Mouse (Mus musculus) monocyte, adult 5-6 weeks (primary cell): ENCODE results near the gene Coa7. TPM values are rescaled to one million over a fixed set of nuclear protein-coding genes. Genes with fewer than 3 reads are reported as not detected.

Experiments used
- ATAC-seq: fragments of 153-309, 156-312 bp; replicated peaks from 2 replicates; pipeline ENCODE4 v1.8.0; 2017; ENCODE audit warnings: mild to moderate bottlenecking; ENCODE audit not compliant: low TSS enrichment, insufficient number of reproducible peaks, severe bottlenecking, poor library complexity, low FRiP score
- total RNA-seq: library from RNA; stranded (forward); fragments of 200-1000, 200-491, 200-594 nt; gene quantifications from 3 replicates; pipeline ENCODE4 v1.2.3, GENCODE M21; 2017

Coa7 gene
- total RNA-seq, 1 experiment from 2014 or later = 5.1 TPM

DNA sequence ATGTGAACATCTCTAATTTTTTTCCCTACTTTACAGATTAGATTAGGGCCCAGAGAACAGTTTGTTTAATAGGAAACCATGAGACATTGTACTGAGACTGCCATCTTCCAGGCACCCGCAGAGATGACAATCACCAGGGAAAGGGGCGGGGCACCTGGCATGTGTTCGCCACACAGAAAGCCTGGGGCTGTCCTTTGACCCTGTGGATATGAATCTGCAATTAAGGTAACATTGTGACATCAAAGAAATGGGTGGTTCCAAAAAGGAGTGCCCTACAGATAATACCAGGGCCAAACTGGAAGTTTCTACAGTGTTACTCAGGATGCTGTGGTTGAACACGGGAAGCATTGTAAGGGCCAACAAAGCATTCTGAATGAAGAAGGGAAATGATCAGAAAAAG is 42.5 kb downstream of the Coa7 start:
- no peak for ATAC-seq

DNA sequence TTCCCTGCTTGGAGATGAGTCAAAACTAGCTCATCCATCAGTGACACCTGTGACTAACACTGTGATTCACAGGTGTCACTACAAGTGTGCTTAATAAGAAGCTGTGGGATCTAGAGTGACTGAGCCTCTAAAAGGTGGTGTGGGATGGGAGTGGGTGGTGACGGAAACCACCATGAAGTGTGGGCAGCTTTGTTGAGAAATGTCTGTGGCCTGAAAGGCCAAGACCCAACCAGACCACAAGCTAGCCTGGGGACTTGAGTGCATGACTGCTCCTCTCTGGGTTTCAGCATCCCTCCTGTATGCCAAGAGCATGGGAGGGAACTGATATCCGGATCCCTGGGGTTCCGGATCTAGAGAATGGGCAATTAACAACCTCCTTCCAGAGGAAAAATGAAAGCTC is 43.5 kb downstream of the Coa7 start:
- peak; percentile 36; the same call in 1 of the 2 replicates for ATAC-seq

DNA sequence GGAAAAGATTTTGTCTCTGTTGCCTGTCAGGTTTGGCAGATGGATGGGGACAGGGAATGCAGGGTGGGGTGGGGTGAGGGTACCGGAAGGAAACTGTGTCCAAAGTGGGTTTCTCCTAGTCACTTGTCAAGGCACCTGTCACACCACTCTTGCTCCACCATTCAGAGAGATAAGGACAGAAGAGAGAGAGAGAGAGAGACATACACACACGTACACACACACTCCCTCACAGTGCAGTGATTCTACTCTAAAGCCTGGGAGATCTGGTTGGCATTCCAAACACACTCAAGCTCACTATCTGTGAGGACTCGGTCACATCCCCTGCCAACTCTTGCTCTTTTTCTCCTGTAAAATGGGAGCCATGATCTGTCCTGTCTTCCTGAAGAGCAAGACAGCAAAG is 44.2 kb downstream of the Coa7 start:
- no peak for ATAC-seq

DNA sequence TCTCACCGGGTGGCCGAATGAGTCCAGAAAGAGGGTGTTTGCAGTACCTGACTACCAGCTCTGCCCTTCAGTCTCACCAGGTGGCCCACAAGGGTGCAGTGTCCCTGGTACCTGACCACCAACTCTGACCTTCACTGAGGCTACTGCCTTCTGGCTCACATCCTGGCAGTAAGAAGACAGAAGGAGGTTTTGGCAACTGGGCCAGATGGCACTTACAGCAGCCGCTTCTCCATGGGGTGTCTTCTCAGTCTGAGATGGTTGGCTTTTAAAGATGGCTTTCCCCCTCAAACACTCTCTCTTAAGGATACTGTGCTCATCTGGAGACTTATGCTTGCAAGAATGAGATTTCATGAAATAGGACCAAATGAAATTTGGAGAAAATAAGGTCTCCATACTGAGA is 51.5 kb downstream of the Coa7 start:
- no peak for ATAC-seq

DNA sequence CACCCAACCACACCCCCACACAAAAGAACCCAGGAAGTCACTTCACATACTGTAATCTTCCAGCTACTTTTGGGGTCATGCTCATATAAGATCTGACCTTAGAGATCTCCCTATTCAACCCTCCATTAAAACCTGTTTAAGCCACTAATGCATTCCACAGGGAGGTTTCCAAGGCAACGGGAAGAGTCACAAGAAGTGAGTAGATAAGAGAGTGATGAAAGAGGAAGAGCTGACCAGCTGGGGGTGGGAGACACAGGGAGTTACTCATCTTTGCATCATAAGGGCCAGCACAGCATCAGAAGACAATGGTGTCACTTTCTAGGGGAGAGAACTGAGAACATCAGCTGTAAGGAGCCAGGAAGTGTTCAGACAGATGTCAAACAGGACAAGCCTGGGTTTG is 52.2 kb downstream of the Coa7 start:
- no peak for ATAC-seq

DNA sequence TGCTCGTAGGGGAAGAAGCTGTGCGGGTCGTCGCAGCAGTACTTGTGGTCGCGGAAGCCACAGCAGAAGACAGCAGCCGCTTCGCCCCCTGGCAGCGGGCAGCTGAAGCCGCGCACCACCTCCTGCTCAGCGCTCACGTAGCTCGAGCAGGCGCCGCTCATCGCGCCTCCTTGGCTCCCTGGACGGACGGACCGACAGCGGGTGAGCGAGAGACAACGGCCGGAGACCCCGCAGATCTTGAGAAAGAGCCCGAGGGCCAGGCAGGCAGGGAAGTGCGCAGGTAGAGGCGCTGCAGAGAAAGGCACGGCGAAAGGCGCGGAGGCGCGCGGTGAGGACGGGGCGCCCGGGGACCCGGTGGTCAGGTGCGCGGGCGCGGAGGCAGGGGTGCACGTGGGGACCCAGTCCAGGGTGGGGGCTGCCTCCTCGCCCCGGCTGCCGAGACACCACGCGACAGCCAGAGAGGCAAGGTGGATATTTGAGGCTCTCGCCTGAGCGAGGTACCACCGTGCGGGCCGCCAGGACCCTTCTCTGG is 55.3 kb downstream of the Coa7 start, which contains the start of gene Shisal2a:
Gene Shisal2a (minus strand): TSS at position 167 of the 532 bp plus-strand sequence.
- no peak for ATAC-seq

DNA sequence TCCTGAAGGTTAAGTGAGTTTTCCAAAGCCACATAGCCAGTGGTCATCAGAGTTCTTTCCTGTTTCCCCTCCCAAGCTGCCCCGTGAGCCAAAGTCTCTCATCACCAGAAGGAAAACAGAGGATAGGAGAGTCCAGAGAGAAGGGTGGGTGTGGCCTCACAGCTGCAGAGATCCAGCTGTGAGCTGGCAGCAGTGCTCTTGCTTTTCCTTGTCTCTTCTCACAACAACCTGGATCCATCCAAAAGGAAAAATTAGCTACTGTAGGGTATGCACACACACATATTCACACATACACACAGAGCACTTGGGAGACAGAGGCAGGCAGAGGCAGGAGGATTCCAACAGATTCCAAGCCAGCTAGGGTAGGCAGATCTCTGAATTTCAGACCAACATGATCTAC is 58.1 kb downstream of the Coa7 start:
- no peak for ATAC-seq

DNA sequence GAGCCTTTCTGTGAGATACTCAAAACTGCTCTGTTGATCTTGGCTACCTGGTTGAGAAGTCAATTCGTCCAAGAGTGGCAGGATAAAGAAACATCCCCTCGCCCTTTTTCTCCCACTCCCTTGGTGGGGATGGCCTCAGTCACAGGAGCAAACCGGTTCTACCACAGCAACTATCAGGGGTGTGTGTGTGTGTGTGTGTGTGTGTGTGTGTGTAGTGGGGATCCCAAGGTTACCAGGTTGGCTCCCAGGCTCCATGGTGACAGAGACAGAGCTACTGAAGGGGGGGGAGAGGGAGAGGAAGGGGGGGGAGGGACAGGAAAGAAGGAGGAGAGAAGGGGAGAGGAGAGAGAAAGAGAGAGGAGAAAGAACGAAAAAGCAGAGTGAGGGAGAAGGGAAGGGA is 59.2 kb downstream of the Coa7 start:
- ATAC-seq = no peak

DNA sequence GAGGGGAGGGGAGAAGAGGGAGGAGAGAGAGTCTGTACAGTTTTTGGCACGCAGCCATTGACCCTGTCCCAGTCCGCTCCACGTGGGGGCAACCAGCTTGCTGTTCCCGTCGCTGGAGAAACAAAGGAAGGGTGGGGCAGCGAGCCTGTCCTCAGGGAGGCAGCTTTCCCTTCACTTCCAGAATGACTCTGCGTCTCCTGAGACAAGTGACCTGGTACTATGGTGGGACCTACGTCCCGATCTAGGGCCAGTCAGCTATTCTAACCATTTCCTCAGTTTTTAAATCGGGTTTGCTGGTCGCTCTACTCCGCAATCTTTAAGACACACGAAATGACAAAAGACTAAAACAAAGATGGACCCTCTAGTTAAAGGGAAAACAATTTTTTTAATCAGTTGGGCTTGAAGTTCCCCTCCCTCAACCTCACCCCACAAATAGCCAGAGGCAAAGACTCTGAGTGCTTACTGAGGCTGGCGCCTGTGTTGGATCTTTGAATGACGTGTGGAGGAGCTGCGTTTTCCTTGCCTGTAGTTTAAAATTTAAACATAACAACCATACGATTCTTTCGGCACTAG is 59.8 kb downstream of the Coa7 start:
- peak; percentile 35; the same call in 1 of the 2 replicates for ATAC-seq

DNA sequence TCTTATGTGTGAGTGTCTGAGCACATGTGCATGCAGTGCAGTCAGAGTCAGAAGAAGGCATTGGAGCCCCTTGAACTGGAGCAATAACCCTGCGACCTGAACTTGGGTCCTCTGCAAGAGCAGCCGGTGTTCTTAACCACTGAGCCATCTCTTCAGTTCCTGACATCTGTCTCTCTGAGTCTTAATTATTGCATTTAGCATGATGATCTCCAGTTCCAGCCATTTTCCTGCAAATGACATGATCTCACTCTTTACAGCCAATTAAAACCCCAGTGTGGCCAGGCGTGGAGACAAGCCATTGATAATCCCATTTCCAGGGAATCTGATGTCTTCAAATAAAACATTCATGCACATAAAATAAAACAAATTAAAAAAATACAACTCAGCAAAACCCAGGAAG is 60.8 kb downstream of the Coa7 start:
- ATAC-seq = no peak

DNA sequence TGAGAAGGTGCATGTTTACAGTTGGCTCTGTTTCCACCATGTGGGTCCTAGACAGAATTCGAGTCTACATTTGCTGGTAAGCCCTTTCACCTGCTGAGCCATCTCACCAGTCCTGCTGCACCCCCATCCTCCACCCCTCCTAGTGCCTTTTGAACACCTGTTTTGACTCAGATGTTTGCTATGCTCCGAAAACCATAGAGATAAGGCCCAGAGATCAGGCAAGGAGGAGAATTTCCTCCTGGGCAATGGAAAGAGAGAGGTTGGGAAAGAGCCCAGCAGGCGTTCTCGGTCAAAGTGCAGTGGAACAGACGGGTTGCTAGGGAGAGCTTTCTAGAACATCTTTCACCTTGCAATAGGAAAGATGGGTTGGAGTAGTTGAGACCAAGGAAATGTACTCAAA is 63.2 kb downstream of the Coa7 start:
- ATAC-seq = no peak

Other genes starting within 250 kb of the Coa7 start
- gene Podn, start 231.7 kb upstream of the Coa7 start, total RNA-seq = 1.8 TPM in 1 of 3 replicates, not detected in the others
- 304 to 385 TPM (median 344 TPM) in 3 replicates for gene Scp2, start 183.1 kb upstream of the Coa7 start, total RNA-seq
- gene Echdc2, start 162.7 kb upstream of the Coa7 start, total RNA-seq = 0.49 TPM in 1 of 3 replicates, not detected in the others
- not detected in 3 replicates for gene Zyg11a, start 110.1 kb upstream of the Coa7 start, total RNA-seq
- gene Zyg11b, start 27.0 kb upstream of the Coa7 start, total RNA-seq = 21.1 to 28.9 TPM (median 23.0 TPM) in 3 replicates
- gene Shisal2a, start 55.2 kb downstream of the Coa7 start, total RNA-seq = not detected in 3 replicates
- 0.78 TPM in 1 of 3 replicates, not detected in the others for gene Gpx7, start 78.8 kb downstream of the Coa7 start, total RNA-seq
- gene Tut4, start 131.3 kb downstream of the Coa7 start, total RNA-seq = 80.5 to 202 TPM (median 98.0 TPM) in 3 replicates